Mouse (Mus musculus): ENCODE measurements around the gene Olfr348. TPM values are rescaled to one million over a fixed set of nuclear protein-coding genes. Genes with fewer than 3 reads are reported as not detected.

Olfr348 gene
- polyA plus RNA-seq (2016; fragmentation: Nextera tagmentation; extraction: Ambion mirVana), result not detected in 2 replicates

- H3K27ac ChIP-seq, result no peak within 1 kb of the TSS
- 43% methylated on average over 2 of the region's 2 CpGs for WGBS (ENCODE audit: insufficient replicate concordance)
- no peaks in the 10 kb centered on the region for H3K36me3 ChIP-seq
- no peak within 1 kb of the TSS for H3K4me3 ChIP-seq
- no peak within 1 kb of the TSS for H3K9ac ChIP-seq
- no peak within 1 kb of the TSS for H3K4me2 ChIP-seq
- no peaks in the 10 kb centered on the region for H3K9me3 ChIP-seq (replicated peaks)
- no peaks in the 10 kb centered on the region for H3K4me1 ChIP-seq
- no peak for ATAC-seq
- no peaks in the 10 kb centered on the region for H3K27me3 ChIP-seq (replicated peaks)
Observed at GRCm38 (mm10) chr2:36783976-36784375, at the start of gene Olfr348. TSS of gene Olfr348 (plus strand) at chr2:36784276.

- WGBS (ENCODE audit: insufficient replicate concordance), result 36% methylated on average over 3 of the region's 3 CpGs
- Histone ChIP-seq H3K27me3 (replicated peaks) (no peaks in the 10 kb centered on the region), H3K4me3 (no peak overlapping the region), H3K9me3 (replicated peaks) (0 out of 2 replicates have a peak, but pooled peaks cover 3% of the 10 kb centered on the region), H3K9ac (no peak overlapping the region), H3K4me1 (no peaks in the 10 kb centered on the region), H3K4me2 (no peak overlapping the region), H3K36me3 (no peaks in the 10 kb centered on the region), H3K27ac (no peak overlapping the region)
- ATAC-seq, result no peak
Observed at GRCm38 (mm10) chr2:36736226-36736625, 47.9 kb upstream of the Olfr348 start.

- Histone ChIP-seq H3K4me2 (no peak within 1 kb of the TSS), H3K36me3 (no peaks in the 10 kb centered on the region)
Observed at GRCm38 (mm10) chr2:36790238-36790637, 6.2 kb downstream of the Olfr348 start, which contains the start of gene Olfr50. TSS of gene Olfr50 (plus strand) at chr2:36790538.

GRCm38 (mm10) chr2:36816932-36817331 lies 32.9 kb downstream of the Olfr348 start, which contains the start of gene Olfr3:
TSS of gene Olfr3 (minus strand) at chr2:36817032.
- H3K4me1 ChIP-seq, result no peaks in the 10 kb centered on the region
- ATAC-seq, result no peak
- peaks cover 9% of the 10 kb centered on the region for H3K9me3 ChIP-seq (replicated peaks)
- 30% methylated on average over 1 of the region's 1 CpGs for WGBS (ENCODE audit: insufficient replicate concordance)
- no peaks in the 10 kb centered on the region for H3K27me3 ChIP-seq (replicated peaks)
- H3K4me2 ChIP-seq, result no peak within 1 kb of the TSS
- no peaks in the 10 kb centered on the region for H3K36me3 ChIP-seq
- H3K4me3 ChIP-seq, result no peak within 1 kb of the TSS
- no peak within 1 kb of the TSS for H3K9ac ChIP-seq
- no peak within 1 kb of the TSS for H3K27ac ChIP-seq

More at GRCm38 (mm10) chr2:36790238-36790637, 6.2 kb downstream of the Olfr348 start, which contains the start of gene Olfr50:
- H3K27me3 ChIP-seq (replicated peaks), result no peaks in the 10 kb centered on the region
- H3K4me3 ChIP-seq, result no peak within 1 kb of the TSS
- no peaks in the 10 kb centered on the region for H3K9me3 ChIP-seq (replicated peaks)
- H3K4me1 ChIP-seq, result no peaks in the 10 kb centered on the region
- H3K9ac ChIP-seq, result no peak within 1 kb of the TSS
- no peak within 1 kb of the TSS for H3K27ac ChIP-seq
- 67% methylated on average over 2 of the region's 2 CpGs for WGBS (ENCODE audit: insufficient replicate concordance)
- no peak for ATAC-seq

Other genes with a start within 250 kb of the Olfr348 start
- gene Olfr344, start 217.6 kb upstream of the Olfr348 start, polyA plus RNA-seq (2016; fragmentation: Nextera tagmentation; extraction: Ambion mirVana), result not detected in 2 replicates
- not detected in 2 replicates for gene Olfr345, start 144.2 kb upstream of the Olfr348 start, polyA plus RNA-seq (2016; fragmentation: Nextera tagmentation; extraction: Ambion mirVana)
- gene Olfr346, start 98.5 kb upstream of the Olfr348 start, polyA plus RNA-seq (2016; fragmentation: Nextera tagmentation; extraction: Ambion mirVana), result not detected in 2 replicates
- not detected in 2 replicates for gene Olfr347, start 52.4 kb upstream of the Olfr348 start, polyA plus RNA-seq (2016; fragmentation: Nextera tagmentation; extraction: Ambion mirVana)
- not detected in 2 replicates for gene Olfr50, start 6.3 kb downstream of the Olfr348 start, polyA plus RNA-seq (2016; fragmentation: Nextera tagmentation; extraction: Ambion mirVana)
- not detected in 2 replicates for gene Olfr3, start 32.8 kb downstream of the Olfr348 start, polyA plus RNA-seq (2016; fragmentation: Nextera tagmentation; extraction: Ambion mirVana)
- gene Olfr350, start 62.0 kb downstream of the Olfr348 start, polyA plus RNA-seq (2016; fragmentation: Nextera tagmentation; extraction: Ambion mirVana), result not detected in 2 replicates
- not detected in 2 replicates for gene Olfr351, start 78.4 kb downstream of the Olfr348 start, polyA plus RNA-seq (2016; fragmentation: Nextera tagmentation; extraction: Ambion mirVana)
- gene Olfr352, start 84.2 kb downstream of the Olfr348 start, polyA plus RNA-seq (2016; fragmentation: Nextera tagmentation; extraction: Ambion mirVana), result not detected in 2 replicates
- gene Olfr353, start 108.7 kb downstream of the Olfr348 start, polyA plus RNA-seq (2016; fragmentation: Nextera tagmentation; extraction: Ambion mirVana), result not detected in 2 replicates
- gene Olfr354, start 121.4 kb downstream of the Olfr348 start, polyA plus RNA-seq (2016; fragmentation: Nextera tagmentation; extraction: Ambion mirVana), result not detected in 2 replicates
- not detected in 2 replicates for gene Olfr355, start 144.6 kb downstream of the Olfr348 start, polyA plus RNA-seq (2016; fragmentation: Nextera tagmentation; extraction: Ambion mirVana)
- gene Olfr356, start 152.8 kb downstream of the Olfr348 start, polyA plus RNA-seq (2016; fragmentation: Nextera tagmentation; extraction: Ambion mirVana), result not detected in 2 replicates
- not detected in 2 replicates for gene Olfr357, start 209.6 kb downstream of the Olfr348 start, polyA plus RNA-seq (2016; fragmentation: Nextera tagmentation; extraction: Ambion mirVana)
- gene Olfr358, start 225.1 kb downstream of the Olfr348 start, polyA plus RNA-seq (2016; fragmentation: Nextera tagmentation; extraction: Ambion mirVana), result not detected in 2 replicates

Measured in liver, embryonic 12.5 days (tissue).